ENCODE assay signal across 17 mouse cellular contexts in genomic region chr16:59487239-59487638, GRCm38 (mm10). TPM values are rescaled to one million over a fixed set of nuclear protein-coding genes. Genes with fewer than 3 reads are reported as not detected.
DNase-seq lines count a peak whose midpoint lies in the region; ATAC-seq and TF ChIP-seq lines count a peak whose summit lies in the region.
"Had no signal": no experiment of that assay in that cellular context is flagged by ENCODE, and none has a peak within 500 bp of the region (broad histone marks: within the 10 kb centered on the region; RNA-seq: fewer than 3 reads in every experiment).

No protein-coding gene starts in this region.

- no peaks in the 10 kb centered on the region for H3K79me2 ChIP-seq in CH12.LX (replicated peaks; ENCODE audit: control insufficient read depth, extremely low read depth, insufficient read depth, poor library complexity, severe bottlenecking)

- no peak for TF ChIP-seq CTCF in kidney, adult 2 months (conservative IDR thresholded peaks at IDR 0.05; ENCODE audit: insufficient read depth, insufficient read length, low read depth, low read length)
- no peak for TF ChIP-seq CTCF in CH12.LX (conservative IDR thresholded peaks at IDR 0.05 in 1 of 2, IDR thresholded peaks at IDR 0.05 in 1 of 2; ENCODE audit: low read depth in 2 of 2, low read length in 2 of 2)
- TF ChIP-seq CTCF in embryonic fibroblast, embryonic 13.5 days (IDR thresholded peaks at IDR 0.05; ENCODE audit: borderline replicate concordance, insufficient read depth, low read length): no peak
- TF ChIP-seq CTCF in kidney, postnatal 0 days (IDR thresholded peaks at IDR 0.05; ENCODE audit: low read depth): no peak
- TF ChIP-seq CTCF in thymus, adult 2 months (IDR thresholded peaks at IDR 0.05; ENCODE audit: borderline replicate concordance, control insufficient read depth, extremely low read depth, insufficient read depth, low read length, poor library complexity): no peak

- DNase-seq in kidney, adult 2 months: peak; percentile 55
- DNase-seq in kidney, postnatal 14 days: no peak
- DNase-seq in CH12.LX (ENCODE audit: extremely low read depth): no peak
- no peak for DNase-seq in kidney, postnatal 0 days (ENCODE audit: low spot score)
- DNase-seq in thymus, adult 2 months: no peak
- DNase-seq in frontal cortex, adult 2 months (ENCODE audit: extremely low spot score in 1 of 2, low spot score in 1 of 2): no peak
- DNase-seq: adrenal gland, adult 2 months; cerebellum, adult 9-10 months; gastrocnemius, postnatal 14 days; heart, postnatal 10 days; midbrain, embryonic 14.5 days; thymus, adult 18-20 months had no signal

- no peaks in the 10 kb centered on the region for H3K9me3 ChIP-seq in CH12.LX (replicated peaks; ENCODE audit: low read length)
- no peaks in the 10 kb centered on the region for H3K9me3 ChIP-seq in kidney, postnatal 0 days (replicated peaks; ENCODE audit: low read length)
- H3K9me3 ChIP-seq: heart, embryonic 10.5 days; limb, embryonic 15.5 days; liver, embryonic 15.5 days; megakaryocyte, embryonic 14.5 days had no signal

- TF ChIP-seq RAD21 in CH12.LX (IDR thresholded peaks at IDR 0.05; ENCODE audit: low read depth, low read length): no peak

- WGBS in kidney, adult 2 months: 44% methylated on average over 7 of the region's 7 CpGs
- 40% methylated on average over 7 of the region's 7 CpGs for WGBS in kidney, postnatal 0 days
- 91% methylated on average over 7 of the region's 7 CpGs for WGBS in thymus, adult 2 months

- in situ Hi-C loops in CH12.LX (cut with MboI; ENCODE audit: low pct_ligation_motif_present, low pct_unique_long_range_greater_than_20kb, low sequenced_read_pairs): no loop called here

- no peak overlapping the region for H3K27ac ChIP-seq in kidney, adult 2 months (ENCODE audit: insufficient read depth, low read depth, low read length)
- peak overlapping the region; percentile 44 for H3K27ac ChIP-seq in CH12.LX (ENCODE audit: insufficient read depth, low read depth)
- peak overlapping the region; percentile 9; the same call in 1 of the 2 replicates for H3K27ac ChIP-seq in embryonic fibroblast, embryonic 13.5 days (ENCODE audit: insufficient read depth, low read length)
- H3K27ac ChIP-seq in kidney, postnatal 0 days: no peak overlapping the region
- no peak overlapping the region for H3K27ac ChIP-seq in thymus, adult 2 months (ENCODE audit: control insufficient read depth, insufficient read depth, low read length)
- H3K27ac ChIP-seq: heart, embryonic 10.5 days; limb, embryonic 15.5 days; liver, embryonic 15.5 days had no signal

- no peak overlapping the region for H3K9ac ChIP-seq in CH12.LX (ENCODE audit: insufficient read depth, low read depth)
- H3K9ac ChIP-seq in kidney, postnatal 0 days (ENCODE audit: low read depth, low read length): no peak overlapping the region
- H3K9ac ChIP-seq: limb, embryonic 15.5 days; liver, embryonic 15.5 days had no signal

- H3K4me1 ChIP-seq in kidney, adult 2 months (ENCODE audit: control insufficient read depth, insufficient read depth, low read length): peaks cover 3% of the 10 kb centered on the region; the same call in 1 of the 2 replicates
- peaks cover 14 to 26% of the 10 kb centered on the region in 2 experiments; a peak in 3 of 4 replicates for H3K4me1 ChIP-seq in CH12.LX (ENCODE audit: control insufficient read depth in 1 of 2, insufficient read depth in 2 of 2)
- 0 out of 2 replicates have a peak, but pooled peaks cover 2% of the 10 kb centered on the region for H3K4me1 ChIP-seq in embryonic fibroblast, embryonic 13.5 days (ENCODE audit: control insufficient read depth, insufficient read depth, low read length)
- H3K4me1 ChIP-seq in kidney, postnatal 0 days (replicated peaks; ENCODE audit: insufficient read depth, low read length): no peaks in the 10 kb centered on the region
- no peaks in the 10 kb centered on the region for H3K4me1 ChIP-seq in thymus, adult 2 months (replicated peaks; ENCODE audit: control insufficient read depth, insufficient read depth, low read length)
- H3K4me1 ChIP-seq: heart, embryonic 10.5 days; liver, embryonic 15.5 days; megakaryocyte, embryonic 14.5 days had no signal

- no peak overlapping the region for H3K4me3 ChIP-seq in kidney, adult 2 months (ENCODE audit: insufficient read depth, low read depth, low read length)
- H3K4me3 ChIP-seq in CH12.LX (replicated peaks in 1 of 3; ENCODE audit: low read depth in 2 of 3, low read length in 2 of 3, poor library complexity in 1 of 3): no peak overlapping the region
- no peak overlapping the region for H3K4me3 ChIP-seq in embryonic fibroblast, embryonic 13.5 days (ENCODE audit: insufficient read depth, low read length)
- H3K4me3 ChIP-seq in kidney, postnatal 0 days (replicated peaks; ENCODE audit: low read depth, low read length): no peak overlapping the region
- no peak overlapping the region for H3K4me3 ChIP-seq in thymus, adult 2 months (ENCODE audit: control insufficient read depth, insufficient read depth, low read length)
- H3K4me3 ChIP-seq: heart, embryonic 10.5 days; limb, embryonic 15.5 days; liver, embryonic 15.5 days; megakaryocyte, embryonic 14.5 days had no signal

- TF ChIP-seq POLR2A in kidney, adult 2 months (IDR thresholded peaks at IDR 0.05; ENCODE audit: low read depth, low read length): no peak
- TF ChIP-seq POLR2A in CH12.LX (IDR thresholded peaks at IDR 0.05; ENCODE audit: low read depth, low read length): no peak
- no peak for TF ChIP-seq POLR2A in embryonic fibroblast, embryonic 13.5 days (IDR thresholded peaks at IDR 0.05; ENCODE audit: low read depth, low read length)
- TF ChIP-seq POLR2A in thymus, adult 2 months (IDR thresholded peaks at IDR 0.05; ENCODE audit: control insufficient read depth, extremely low read depth, insufficient read depth, low read length, poor library complexity): no peak

- H3K27me3 ChIP-seq in kidney, adult 2 months (replicated peaks; ENCODE audit: control insufficient read depth, insufficient read depth, low read length): no peaks in the 10 kb centered on the region
- H3K27me3 ChIP-seq in CH12.LX (replicated peaks): no peaks in the 10 kb centered on the region
- no peaks in the 10 kb centered on the region for H3K27me3 ChIP-seq in kidney, postnatal 0 days (ENCODE audit: insufficient read depth, low read length)
- H3K27me3 ChIP-seq in thymus, adult 2 months (ENCODE audit: control insufficient read depth, insufficient read depth, low read length): no peaks in the 10 kb centered on the region
- H3K27me3 ChIP-seq: limb, embryonic 15.5 days; liver, embryonic 15.5 days; megakaryocyte, embryonic 14.5 days had no signal

- no peak for TF ChIP-seq EP300 in CH12.LX (IDR thresholded peaks at IDR 0.05; ENCODE audit: low read length)

- peak; percentile 33; the same call in 1 of the 2 replicates for ATAC-seq in kidney, postnatal 0 days (replicated peaks; ENCODE audit: low FRiP score, low read depth)

- no peak overlapping the region for H3K4me2 ChIP-seq in CH12.LX (ENCODE audit: insufficient read depth, low read depth, poor library complexity, severe bottlenecking)
- H3K4me2 ChIP-seq in kidney, postnatal 0 days (ENCODE audit: low read length): no peak overlapping the region
- H3K4me2 ChIP-seq: limb, embryonic 15.5 days; liver, embryonic 15.5 days had no signal

- dilution Hi-C loops in CH12.LX (cut with MboI; ENCODE audit: extremely low pct_ligation_motif_present, extremely low pct_unique_long_range_greater_than_20kb, low sequenced_read_pairs): no loop called here

- H3K36me3 ChIP-seq in kidney, adult 2 months (ENCODE audit: control insufficient read depth, insufficient read depth, low read length): peaks cover 2% of the 10 kb centered on the region; the same call in 1 of the 2 replicates
- peaks cover 65 to 96% of the 10 kb centered on the region in 2 experiments for H3K36me3 ChIP-seq in CH12.LX (replicated peaks in 1 of 2; ENCODE audit: control insufficient read depth in 1 of 2, insufficient read depth in 1 of 2, low read length in 1 of 2)
- H3K36me3 ChIP-seq in kidney, postnatal 0 days (ENCODE audit: insufficient read depth, low read length): peaks cover 31% of the 10 kb centered on the region
- peaks cover 55% of the 10 kb centered on the region for H3K36me3 ChIP-seq in thymus, adult 2 months (ENCODE audit: control insufficient read depth, insufficient read depth, low read length)

TF ChIP-seq in CH12.LX, 34 proteins besides CTCF, POLR2A, EP300 and RAD21:
- TF ChIP-seq NRF1 (IDR thresholded peaks at IDR 0.05; ENCODE audit: low read depth, low read length) (no peak), ETS1 (conservative IDR thresholded peaks at IDR 0.05; ENCODE audit: low read depth, low read length) (0 out of 2 replicates have a peak, but pooled peaks have one; percentile 15), ELF1 (IDR thresholded peaks at IDR 0.05; ENCODE audit: low read depth, low read length) (0 out of 2 replicates have a peak, but pooled peaks have one; percentile 47)

RNA-seq across cellular contexts. Expression of gene Riox2, which starts 15.7 kb away (rescaled TPM):
- 7.4 and 9.3 TPM in 2 replicates for polyA plus RNA-seq in kidney, adult 2 months (2012; rRNA removed)
- total RNA-seq in CH12.LX (2012; rRNA removed): 53.6 and 59.0 TPM in 2 replicates
- total RNA-seq in CH12.LX (2014; rRNA removed): 43.2 and 47.3 TPM in 2 replicates
- polyA plus RNA-seq in CH12.LX (2012; ENCODE audit: insufficient read length, low read depth): 90.7 and 102 TPM in 2 replicates
- polyA plus RNA-seq in embryonic fibroblast, embryonic 13.5 days (2011; ENCODE audit: insufficient read length, low read depth, missing spikeins): 25.3 and 27.7 TPM in 2 replicates
- 26.6 TPM in 2 replicates for polyA plus RNA-seq in kidney, postnatal 0 days (2015; fragmentation: Nextera tagmentation; extraction: Ambion mirVana)
- polyA plus RNA-seq in thymus, adult 2 months (2012; rRNA removed): 8.3 and 8.9 TPM in 2 replicates
- 8.0 and 9.9 TPM in 2 replicates for polyA plus RNA-seq in frontal cortex, adult 2 months (2012; rRNA removed)

Comparison
In these comparisons a context has a peak if more than half of its experiments do, and no peak if none do; other contexts are left out.
1. H3K27ac ChIP-seq: peak in CH12.LX (single experiment) and embryonic fibroblast, embryonic 13.5 days (single experiment); none in kidney, adult 2 months (single experiment), kidney, postnatal 0 days (single experiment) and thymus, adult 2 months (single experiment).